Mouse (Mus musculus) thymus, postnatal 4 days (tissue): ENCODE data around the gene Kctd15.

Experiments used
- DNase-seq: peaks from one replicate; pipeline ENCODE4 v3.0.0; 2021

Kctd15 gene

GRCm38 (mm10) chr7:34618141-34618890 lies 38.2 kb downstream of the Kctd15 start:
- DNase-seq = no peak

DNA sequence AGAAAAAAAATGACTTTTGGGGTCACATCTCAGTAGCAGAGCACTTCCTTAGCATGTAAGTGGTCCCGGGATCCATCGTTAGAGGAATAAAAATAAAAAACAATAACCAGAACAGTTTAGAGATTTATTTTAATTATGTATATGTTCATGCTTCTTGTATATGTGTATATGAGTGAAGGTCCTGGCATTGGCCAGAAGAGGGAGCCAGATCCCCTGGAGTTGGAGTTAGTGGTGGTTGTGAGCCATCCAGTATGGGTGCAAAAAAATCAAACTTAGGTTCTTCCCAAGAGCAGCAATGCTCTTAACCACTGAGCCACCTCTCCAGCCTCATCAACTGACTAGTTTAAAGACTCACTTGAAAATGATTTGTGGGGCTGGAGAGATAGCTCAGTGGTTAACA lies 40.3 kb downstream of the Kctd15 start:
- no peak for DNase-seq

DNA sequence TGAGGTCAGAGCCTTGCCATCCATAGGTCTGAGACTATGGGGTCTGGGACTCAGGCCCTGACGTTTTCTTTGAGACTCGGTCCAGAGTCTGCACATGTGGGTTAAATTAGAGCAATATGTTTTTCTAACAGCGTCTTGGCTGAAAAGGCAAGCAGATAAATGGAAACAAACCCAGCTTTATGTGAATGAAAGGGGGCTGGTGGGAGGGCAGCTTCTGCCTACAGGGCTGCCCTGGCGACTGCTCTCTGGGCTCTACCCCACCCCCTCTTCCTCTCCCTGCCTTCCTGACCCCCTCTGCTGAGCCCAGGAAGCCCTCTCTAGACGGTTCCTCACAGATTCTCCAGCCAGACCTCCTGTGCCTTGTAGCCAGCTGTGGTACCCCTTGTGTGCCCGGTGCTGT lies 46.1 kb downstream of the Kctd15 start:
- DNase-seq = no peak

- DNase-seq = no peak
These were observed 49.1 kb downstream of the Kctd15 start for GRCm38 (mm10) chr7:34607334-34607970.

DNA sequence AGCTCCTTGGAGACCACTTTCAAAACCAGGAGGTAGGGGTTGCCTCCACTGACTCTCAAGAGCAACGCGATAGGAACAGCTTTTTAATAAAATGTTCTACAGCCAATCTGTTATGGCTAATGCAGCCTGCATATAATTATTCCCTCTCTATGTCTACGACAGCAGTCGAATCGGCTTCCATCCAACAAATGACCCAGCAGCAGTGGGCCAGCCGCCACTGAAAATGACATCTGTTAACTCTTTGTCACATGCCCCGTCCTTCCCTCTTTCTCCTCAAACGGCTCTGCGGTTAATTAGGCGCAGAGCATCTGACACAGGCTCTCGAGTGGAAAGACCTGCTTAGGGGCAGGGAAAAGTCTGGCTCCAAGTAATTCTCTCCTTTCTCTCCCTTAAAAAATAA lies 49.8 kb downstream of the Kctd15 start:
- no peak for DNase-seq

GRCm38 (mm10) chr7:34606051-34606450 lies 50.5 kb downstream of the Kctd15 start:
- no peak for DNase-seq

- no peak for DNase-seq
These were observed 58.0 kb downstream of the Kctd15 start for GRCm38 (mm10) chr7:34598576-34598975.

DNA sequence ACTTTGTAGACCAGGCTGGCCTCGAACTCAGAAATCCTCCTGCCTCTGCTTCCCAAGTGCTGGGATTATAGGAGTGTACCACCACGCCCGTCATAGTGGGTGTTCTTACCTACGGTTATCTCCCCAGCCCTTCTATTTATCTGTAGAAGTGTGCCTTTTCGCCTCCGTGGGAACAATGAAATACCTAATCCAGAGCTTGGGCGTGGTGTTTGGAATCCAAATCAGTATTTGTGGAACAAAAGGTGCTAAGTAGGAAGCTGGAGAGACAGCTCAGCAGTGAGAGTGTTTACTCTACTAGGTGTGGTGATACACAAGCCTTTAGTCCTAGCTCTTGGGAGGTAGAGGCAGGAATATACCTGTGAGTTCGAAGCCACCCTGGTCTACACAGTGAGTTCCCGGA lies 58.5 kb downstream of the Kctd15 start:
- DNase-seq = no peak

DNA sequence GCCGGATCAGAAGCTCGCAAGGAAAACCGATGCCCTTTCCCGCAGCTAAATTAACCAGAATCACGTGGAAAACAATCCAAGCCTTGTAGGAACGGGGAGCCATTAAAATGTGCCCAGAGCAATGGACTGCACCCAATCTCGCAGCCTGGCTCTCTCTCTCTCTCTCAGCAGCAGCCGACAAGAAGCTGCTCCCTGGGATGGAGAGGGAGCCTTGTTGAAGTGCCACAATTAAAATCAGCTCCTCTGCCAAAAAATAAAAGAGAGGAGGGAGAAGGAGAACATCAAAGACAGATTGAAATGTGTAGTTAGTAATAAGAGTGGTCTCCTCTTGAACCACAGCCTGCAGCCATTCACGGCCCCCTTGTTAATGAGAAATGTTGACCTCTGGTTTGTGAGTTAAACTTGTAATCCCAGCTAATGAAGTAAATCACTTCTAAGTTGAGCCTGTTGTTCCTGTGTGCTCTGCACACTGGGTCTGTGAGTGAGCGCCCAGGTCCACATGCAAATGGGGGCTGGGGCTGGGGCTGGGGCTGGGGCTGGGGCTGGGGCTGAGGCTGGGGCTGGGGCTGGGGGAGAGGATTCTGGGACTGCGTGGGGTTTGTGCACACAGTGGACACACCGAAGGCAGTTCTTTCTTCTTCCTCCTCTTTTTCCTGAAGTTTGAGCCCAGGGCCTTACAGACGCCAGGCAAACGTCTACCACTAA lies 59.8 kb downstream of the Kctd15 start:
- DNase-seq = no peak

DNA sequence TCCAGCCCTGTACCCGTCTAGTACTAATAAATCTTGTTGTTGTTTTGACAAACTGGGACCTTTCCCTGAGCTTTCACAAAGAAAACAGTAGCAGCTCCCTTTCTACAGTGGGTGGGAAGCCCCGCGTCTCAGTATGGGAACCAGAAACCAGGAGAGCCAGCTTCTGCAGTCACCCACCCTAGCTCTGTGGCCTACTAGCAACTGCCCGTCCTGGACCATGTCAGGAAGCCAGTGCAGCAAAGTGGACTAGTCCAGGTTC lies 61.3 kb downstream of the Kctd15 start:
- no peak for DNase-seq

GRCm38 (mm10) chr7:34594501-34595306 lies 61.8 kb downstream of the Kctd15 start:
- DNase-seq = no peak

DNA sequence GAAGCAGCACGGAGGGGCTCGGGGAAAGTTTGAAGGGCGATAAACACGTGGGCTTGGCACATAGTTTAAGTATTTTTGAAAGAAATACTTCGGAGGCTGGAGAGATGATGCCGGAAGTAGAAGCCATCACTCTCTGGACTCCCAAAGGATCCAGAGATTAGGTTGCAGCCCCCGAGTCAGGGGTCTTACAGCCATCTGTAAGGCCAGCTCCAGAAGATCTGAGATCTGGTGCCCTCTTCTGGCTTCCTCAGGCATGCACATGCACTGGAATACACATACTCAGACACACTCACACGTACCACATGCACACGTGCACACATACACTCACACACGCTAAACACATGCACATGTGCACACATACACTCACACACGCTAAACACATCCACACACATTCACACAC lies 65.8 kb downstream of the Kctd15 start:
- DNase-seq = no peak
